Mouse (Mus musculus): ENCODE measurements around the gene Map3k6. TPM values are rescaled to one million over a fixed set of nuclear protein-coding genes. Genes with fewer than 3 reads are reported as not detected.
A peak's percentile ranks its signal among the peaks of the same experiment; 100 is the strongest.

Gene Map3k6
- total RNA-seq (2021): 1 to 10 TPM; 4.6 to 5.7 TPM
- long read RNA-seq, partial matches to known transcripts: 0 of 1 reads
- long read RNA-seq, other reads (novel, unspliced or antisense): 0 of 1 reads

- no peak for DNase-seq (ENCODE audit: low spot score in 2 of 2)
Observed at GRCm38 (mm10) chr4:133240490-133240921, at the start of gene Map3k6. TSS of gene Map3k6 (plus strand) at chr4:133240818.

GRCm38 (mm10) chr4:133194482-133194881 lies 46.1 kb upstream of the Map3k6 start:
- DNase-seq (ENCODE audit: low spot score in 2 of 2): no peak

- no peak for DNase-seq (ENCODE audit: low spot score in 2 of 2)
Observed at GRCm38 (mm10) chr4:133195014-133195413, 45.6 kb upstream of the Map3k6 start.

GRCm38 (mm10) chr4:133196136-133196535 lies 44.5 kb upstream of the Map3k6 start:
- no peak for DNase-seq (ENCODE audit: low spot score in 2 of 2)

GRCm38 (mm10) chr4:133196852-133197251 lies 43.8 kb upstream of the Map3k6 start:
- DNase-seq (ENCODE audit: low spot score in 2 of 2): peak; percentile 32 to 51

GRCm38 (mm10) chr4:133197355-133197754 lies 43.3 kb upstream of the Map3k6 start:
- DNase-seq (ENCODE audit: low spot score in 2 of 2): peak in 1 of 2 experiments; percentile 38

- peak; percentile 43 to 56 for DNase-seq (ENCODE audit: low spot score in 2 of 2)
Observed at GRCm38 (mm10) chr4:133197801-133198286, 42.8 kb upstream of the Map3k6 start.

- DNase-seq (ENCODE audit: low spot score in 2 of 2): no peak
Observed at GRCm38 (mm10) chr4:133198337-133199180, 42.1 kb upstream of the Map3k6 start.

- no peak for DNase-seq (ENCODE audit: low spot score in 2 of 2)
Observed at GRCm38 (mm10) chr4:133199743-133200142, 40.9 kb upstream of the Map3k6 start.

- DNase-seq (ENCODE audit: low spot score in 2 of 2): peak; percentile 67 to 74
Observed at GRCm38 (mm10) chr4:133200343-133200742, 40.3 kb upstream of the Map3k6 start.

GRCm38 (mm10) chr4:133201006-133201771 lies 39.4 kb upstream of the Map3k6 start:
- DNase-seq (ENCODE audit: low spot score in 2 of 2): peak; percentile 67 to 72

GRCm38 (mm10) chr4:133202254-133202653 lies 38.4 kb upstream of the Map3k6 start:
- no peak for DNase-seq (ENCODE audit: low spot score in 2 of 2)

- no peak for DNase-seq (ENCODE audit: low spot score in 2 of 2)
Observed at GRCm38 (mm10) chr4:133203591-133203990, 37.0 kb upstream of the Map3k6 start.

GRCm38 (mm10) chr4:133204379-133204778 lies 36.2 kb upstream of the Map3k6 start:
- no peak for DNase-seq (ENCODE audit: low spot score in 2 of 2)

GRCm38 (mm10) chr4:133209366-133209765 lies 31.3 kb upstream of the Map3k6 start:
- DNase-seq (ENCODE audit: low spot score in 2 of 2): peak; percentile 60 to 74

- no peak for DNase-seq (ENCODE audit: low spot score in 2 of 2)
Observed at GRCm38 (mm10) chr4:133210023-133210787, 30.4 kb upstream of the Map3k6 start.

- no peak for DNase-seq (ENCODE audit: low spot score in 2 of 2)
Observed at GRCm38 (mm10) chr4:133210788-133211390, 29.7 kb upstream of the Map3k6 start.

- no peak for DNase-seq (ENCODE audit: low spot score in 2 of 2)
Observed at GRCm38 (mm10) chr4:133211751-133212561, 28.7 kb upstream of the Map3k6 start, which contains the start of the genes Cd164l2 and Gpr3. TSS of gene Cd164l2 (plus strand) at chr4:133212131. TSS of gene Gpr3 (minus strand) at chr4:133212536.

GRCm38 (mm10) chr4:133212562-133213267 lies 27.9 kb upstream of the Map3k6 start:
- peak; percentile 76 to 87 for DNase-seq (ENCODE audit: low spot score in 2 of 2)

Measured in layer of hippocampus, postnatal 10 days (tissue).